Mouse (Mus musculus) thymus, postnatal 0 days (tissue): Measurements from ENCODE around the gene Inpp5b. TPM values are rescaled to one million over a fixed set of nuclear protein-coding genes. Genes with fewer than 3 reads are reported as not detected.
"Not testable (repeated sequence)": the region's sequence is repeated elsewhere in the genome, so short reads cannot be mapped to it uniquely, and the experiment has no call there.

Experiments used
- DNase-seq: peaks from one replicate; pipeline ENCODE4 v3.0.0-alpha.2; 2015; ENCODE audit warnings: low spot score
- polyA plus RNA-seq: library from polyadenylated mRNA; unstranded; fragments of >200 nt; fragmentation: Nextera tagmentation; extraction: Ambion mirVana; gene quantifications from 2 replicates; pipeline ENCODE4 v1.2.1, GENCODE M21; 2015

Inpp5b gene
- polyA plus RNA-seq, result 45.8 and 46.8 TPM in 2 replicates

- peak; percentile 60 for DNase-seq
These were observed at the start of gene Inpp5b for GRCm38 (mm10) chr4:124741376-124742343. Inpp5b (plus strand) TSS chr4:124741850.

GRCm38 (mm10) chr4:124692416-124692861 lies 49.2 kb upstream of the Inpp5b start:
- no peak for DNase-seq

DNA sequence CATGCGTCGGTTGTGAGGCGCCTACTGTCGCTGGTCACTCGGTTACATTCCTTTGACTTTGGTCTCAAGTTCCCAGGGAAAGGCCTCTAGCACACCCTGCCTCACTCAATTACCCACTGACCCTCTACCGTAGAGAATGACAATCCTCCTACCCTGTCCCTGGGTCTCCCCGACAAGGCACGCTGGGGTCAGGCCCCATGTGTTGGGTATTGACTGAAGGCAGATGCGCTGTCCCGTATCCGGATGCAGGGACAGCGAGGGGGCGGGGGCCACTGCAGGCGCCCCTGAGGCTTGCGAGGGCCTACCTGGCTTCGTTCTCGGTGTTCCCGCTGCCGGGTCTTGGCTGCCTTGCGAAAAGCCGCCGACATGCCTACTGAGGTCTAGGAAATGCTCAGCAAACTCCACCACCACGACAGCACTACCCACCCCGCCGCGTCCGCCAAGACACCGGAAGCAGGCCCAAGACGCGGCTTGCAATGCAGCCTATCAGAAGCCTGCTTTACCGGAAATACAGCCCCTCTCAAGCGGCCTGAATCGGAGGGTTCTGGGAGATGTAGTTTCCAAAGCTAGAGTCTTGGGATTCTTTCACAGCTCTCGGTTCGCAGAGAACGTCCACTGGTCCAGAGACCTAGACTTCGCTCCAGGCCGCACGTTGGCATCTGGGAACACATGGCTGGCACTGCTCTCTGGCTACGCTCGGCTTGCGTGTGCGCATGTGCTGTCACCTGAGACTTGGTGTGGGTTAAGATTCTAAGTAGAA lies 48.3 kb upstream of the Inpp5b start, which contains the start of gene Utp11:
Utp11 (minus strand) TSS at position 466 of the 760 bp plus-strand sequence.
- peak; percentile 89 for DNase-seq

DNA sequence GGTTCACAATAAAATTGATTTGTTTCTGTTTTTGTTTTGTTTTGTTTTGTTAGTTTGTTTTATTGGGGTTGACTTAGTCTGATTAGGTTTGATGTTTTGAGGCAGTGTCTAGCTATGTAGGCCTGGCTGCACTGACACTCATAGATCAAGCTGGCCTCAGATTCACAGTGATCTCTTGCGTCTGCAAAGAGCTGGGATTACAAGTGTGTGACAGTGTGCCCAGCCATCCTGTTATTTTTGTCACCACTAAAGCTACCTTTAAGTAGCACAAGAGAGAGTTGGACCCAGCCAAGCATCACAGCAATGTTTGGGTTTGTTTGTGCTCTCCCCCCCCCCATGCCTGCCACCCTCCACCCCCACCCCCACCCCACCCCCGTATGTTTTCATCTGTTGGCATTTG lies 47.1 kb upstream of the Inpp5b start:
- DNase-seq, result no peak

GRCm38 (mm10) chr4:124695786-124696516 lies 45.7 kb upstream of the Inpp5b start:
- peak; percentile 59 for DNase-seq

DNA sequence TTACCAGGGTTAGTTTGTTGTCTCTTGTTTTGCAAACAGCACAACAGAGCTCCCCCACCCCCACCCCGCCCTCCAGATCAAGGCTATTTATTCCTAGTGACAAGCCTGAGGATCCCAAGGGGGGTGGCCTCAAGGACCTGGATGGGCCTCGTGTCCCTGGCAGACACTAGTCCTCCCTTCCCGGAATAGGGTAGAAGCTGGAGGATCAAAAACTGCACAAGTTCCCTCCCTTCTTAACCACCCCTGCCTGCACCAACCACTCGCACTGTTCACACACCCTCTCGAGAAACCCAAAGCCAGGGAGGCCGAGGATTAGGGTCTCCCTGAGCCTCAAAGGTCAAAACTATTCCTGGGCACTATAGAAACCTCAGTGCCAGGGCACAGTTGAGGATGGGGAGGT lies 41.9 kb upstream of the Inpp5b start:
- DNase-seq, result no peak

GRCm38 (mm10) chr4:124700248-124700971 lies 41.2 kb upstream of the Inpp5b start, which contains the start of gene Fhl3:
Fhl3 (plus strand) TSS chr4:124700701.
- peak; percentile 56 for DNase-seq

GRCm38 (mm10) chr4:124701052-124701845 lies 40.4 kb upstream of the Inpp5b start:
- peak; percentile 57 for DNase-seq

GRCm38 (mm10) chr4:124701916-124702315 lies 39.7 kb upstream of the Inpp5b start:
- no peak for DNase-seq

DNA sequence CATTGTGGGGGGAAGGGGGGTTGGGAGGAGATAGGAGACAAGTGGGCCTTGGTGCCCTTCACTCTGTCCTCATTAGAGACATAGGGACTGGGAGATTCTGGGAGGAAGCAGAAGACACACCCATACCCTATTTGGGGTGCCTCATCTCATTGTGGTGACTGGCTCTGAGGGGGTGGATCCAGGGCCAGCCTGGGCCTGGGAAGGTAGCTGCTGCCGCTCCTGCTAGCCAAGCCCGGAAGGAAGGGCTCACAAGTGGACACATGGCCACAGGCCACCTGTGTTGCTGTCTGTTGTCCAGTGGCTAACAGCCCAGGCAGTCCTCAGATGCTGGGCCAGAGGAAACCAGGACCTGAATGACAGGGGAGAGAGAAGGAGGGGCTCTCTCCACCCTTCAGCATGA lies 38.2 kb upstream of the Inpp5b start:
- no peak for DNase-seq

- peak; percentile 70 for DNase-seq
These were observed 37.5 kb upstream of the Inpp5b start for GRCm38 (mm10) chr4:124703881-124704796.

- DNase-seq, result peak; percentile 33
These were observed 36.7 kb upstream of the Inpp5b start for GRCm38 (mm10) chr4:124704797-124705474.

GRCm38 (mm10) chr4:124705661-124706269 lies 35.9 kb upstream of the Inpp5b start:
- DNase-seq, result no peak

DNA sequence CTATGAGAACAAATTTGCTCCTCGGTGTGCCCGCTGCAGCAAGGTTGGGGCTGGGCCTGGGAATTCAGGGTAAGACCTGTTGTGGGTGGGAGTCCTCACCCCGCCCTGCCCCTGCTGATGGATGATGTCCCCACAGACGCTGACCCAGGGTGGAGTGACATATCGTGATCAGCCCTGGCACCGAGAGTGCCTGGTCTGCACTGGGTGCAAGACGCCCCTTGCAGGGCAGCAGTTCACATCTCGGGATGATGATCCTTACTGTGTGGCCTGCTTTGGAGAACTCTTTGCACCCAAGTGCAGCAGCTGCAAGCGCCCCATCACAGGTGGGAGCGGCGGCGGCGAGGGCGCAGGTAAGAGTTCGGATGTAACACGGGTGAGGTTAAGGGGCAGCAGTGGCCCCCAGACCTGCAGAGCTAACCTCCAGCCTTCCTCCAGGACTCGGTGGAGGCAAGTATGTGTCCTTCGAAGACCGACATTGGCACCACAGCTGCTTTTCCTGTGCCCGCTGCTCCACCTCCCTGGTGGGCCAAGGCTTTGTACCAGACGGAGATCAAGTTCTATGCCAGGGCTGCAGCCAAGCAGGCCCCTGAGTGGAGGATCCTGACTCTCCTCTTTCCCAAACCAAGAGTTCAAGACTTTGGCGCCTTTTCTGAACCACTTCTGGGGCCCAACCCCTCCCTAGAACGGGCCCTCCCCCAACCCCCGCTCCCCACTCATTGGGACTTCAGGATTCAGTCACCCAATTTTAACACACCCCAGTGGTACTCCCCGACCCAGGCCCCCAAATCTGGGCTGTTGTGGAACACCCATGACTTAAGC lies 34.1 kb upstream of the Inpp5b start:
- DNase-seq, result not testable (repeated sequence)

DNA sequence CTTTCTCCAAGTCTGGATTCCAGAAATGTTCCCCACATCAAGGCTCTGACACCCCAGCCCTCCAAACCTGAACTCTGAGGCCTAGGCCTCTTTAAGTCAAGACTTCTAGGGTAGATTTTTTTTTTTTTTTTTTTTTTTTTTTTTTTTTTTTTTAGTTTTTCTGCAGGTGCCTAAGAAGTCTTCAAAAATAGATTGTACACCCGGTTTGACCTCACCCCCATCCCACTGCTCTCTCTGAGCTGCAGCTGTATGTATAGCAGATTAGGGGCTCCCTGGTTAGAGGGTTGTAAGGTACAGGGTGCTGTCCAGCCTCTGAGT lies 33.5 kb upstream of the Inpp5b start:
- DNase-seq, result not testable (repeated sequence)
